Mouse (Mus musculus) central nervous system, embryonic 11.5 days (tissue): ENCODE data around the gene Clmn. TPM values are rescaled to one million over a fixed set of nuclear protein-coding genes. Genes with fewer than 3 reads are reported as not detected.

Experiments used
- polyA plus RNA-seq: library from polyadenylated mRNA; depleted of rRNA; stranded (reverse); fragments of >200 nt; gene quantifications from 2 replicates; pipeline ENCODE4 v1.2.3, GENCODE M21; 2012; rRNA removed

Clmn gene
- polyA plus RNA-seq, result 4.5 and 6.0 TPM in 2 replicates

GRCm38 (mm10) chr12:104864439-104865165, at the start of gene Clmn:
Clmn (minus strand) TSS chr12:104865076.

GRCm38 (mm10) chr12:104751814-104752765, 112.8 kb downstream of the Clmn start, which contains the start of gene Dicer1:
Dicer1 (minus strand) TSS chr12:104751952.

Other genes with a start within 250 kb of the Clmn start
- gene Dicer1, start 113.1 kb downstream of the Clmn start, polyA plus RNA-seq, result 34.1 and 43.9 TPM in 2 replicates
- 0.55 and 0.77 TPM in 2 replicates for gene Syne3, start 144.7 kb upstream of the Clmn start, polyA plus RNA-seq
- gene Glrx5, start 167.6 kb upstream of the Clmn start, polyA plus RNA-seq, result 79.9 and 125 TPM in 2 replicates